Mouse (Mus musculus) layer of hippocampus, postnatal 36 days (tissue): ENCODE data around the gene Hax1. TPM values are rescaled to one million over a fixed set of nuclear protein-coding genes. Genes with fewer than 3 reads are reported as not detected.
A peak's percentile ranks its signal among the peaks of the same experiment; 100 is the strongest.

ENCODE experiments used
- DNase-seq, 2 experiments: peaks; one replicate each; pipeline ENCODE4 v3.0.0; 2022
- microRNA-seq, 2 experiments: library from miRNA; unstranded; fragments of <30 nt; microRNA quantifications; one replicate each; pipeline ENCODE4 v1.2.0; 2021
- total RNA-seq, 2 experiments: library from RNA; stranded (reverse); gene quantifications; 2 replicates each; pipeline ENCODE4 v1.2.3; 2021

Hax1 gene
- total RNA-seq, 2 experiments from 2014 or later: 97.5 to 98.2 TPM

DNA sequence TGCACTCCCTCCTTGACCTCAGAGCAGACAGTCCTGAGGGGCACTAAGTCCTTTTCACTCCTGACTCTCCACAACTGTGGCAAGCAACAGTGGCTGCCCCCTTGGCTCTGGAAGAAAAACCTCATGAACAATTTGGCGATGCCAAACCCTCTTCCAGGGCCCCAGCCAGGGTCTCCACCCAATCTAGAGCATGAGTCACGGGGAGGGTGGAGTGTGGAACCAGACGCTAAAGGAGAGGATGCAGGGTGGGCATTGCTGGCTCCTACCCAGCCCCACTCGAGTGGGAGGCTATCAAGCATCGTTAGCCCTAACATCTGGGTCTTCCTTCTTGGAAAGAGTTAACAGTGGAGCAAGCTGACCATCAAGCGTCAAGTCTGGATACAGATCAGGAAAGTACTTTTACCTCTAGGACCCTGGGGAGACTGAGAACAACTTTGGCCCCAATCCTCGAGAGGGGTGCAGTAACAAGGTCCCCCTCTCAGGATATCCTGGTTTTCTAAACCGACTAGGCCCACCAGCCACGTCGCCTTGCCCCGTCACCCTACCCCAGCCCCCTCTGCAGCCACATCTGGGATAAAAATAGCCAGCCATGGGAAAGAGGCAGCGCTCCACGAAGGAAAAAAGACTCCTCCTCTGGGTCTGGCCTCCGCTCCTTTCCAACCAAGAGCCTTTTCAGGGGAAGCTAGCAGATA is 36.4 kb downstream of the Hax1 start:
- DNase-seq: no peak

DNA sequence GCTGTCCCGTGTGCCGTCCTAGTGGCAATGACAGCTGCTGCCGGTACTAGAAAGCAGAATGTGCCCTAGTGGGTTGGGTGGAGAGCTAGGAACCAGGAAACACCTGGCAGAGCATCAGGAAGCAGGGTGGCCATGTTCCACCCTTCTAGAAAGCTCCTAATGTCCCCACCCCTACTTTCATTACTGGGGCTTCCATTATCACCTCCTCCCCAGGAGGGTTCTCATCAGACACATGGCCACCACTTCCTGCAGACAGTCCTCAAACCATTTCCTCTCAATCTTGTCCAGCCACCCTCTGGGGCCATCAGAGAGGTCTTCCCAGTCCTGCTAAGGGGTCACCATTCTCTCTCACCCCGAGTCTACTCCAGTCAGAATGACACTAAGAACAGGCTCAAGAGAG is 37.1 kb downstream of the Hax1 start:
- no peak for DNase-seq

DNA sequence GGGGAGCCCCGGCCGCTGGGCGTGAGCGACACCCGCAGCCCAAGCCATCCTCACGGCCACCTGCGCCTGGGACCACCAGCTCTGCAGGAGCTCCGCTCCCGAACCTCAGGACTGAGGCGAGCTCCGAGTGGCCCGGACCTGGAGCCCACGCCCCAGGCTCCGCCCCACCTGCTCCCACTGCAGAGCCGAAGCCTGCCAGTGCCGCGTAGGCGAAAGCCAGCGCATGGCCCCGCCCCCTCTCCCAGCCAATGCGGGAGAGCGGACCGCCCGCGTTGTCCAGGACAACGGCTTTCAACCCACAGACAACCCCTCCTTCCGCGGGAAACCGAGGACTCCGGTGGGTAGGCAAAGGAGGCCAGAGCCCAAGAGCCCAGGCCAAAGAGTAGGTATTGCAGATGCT is 38.1 kb downstream of the Hax1 start:
- DNase-seq: peak; percentile 94 to 96

DNA sequence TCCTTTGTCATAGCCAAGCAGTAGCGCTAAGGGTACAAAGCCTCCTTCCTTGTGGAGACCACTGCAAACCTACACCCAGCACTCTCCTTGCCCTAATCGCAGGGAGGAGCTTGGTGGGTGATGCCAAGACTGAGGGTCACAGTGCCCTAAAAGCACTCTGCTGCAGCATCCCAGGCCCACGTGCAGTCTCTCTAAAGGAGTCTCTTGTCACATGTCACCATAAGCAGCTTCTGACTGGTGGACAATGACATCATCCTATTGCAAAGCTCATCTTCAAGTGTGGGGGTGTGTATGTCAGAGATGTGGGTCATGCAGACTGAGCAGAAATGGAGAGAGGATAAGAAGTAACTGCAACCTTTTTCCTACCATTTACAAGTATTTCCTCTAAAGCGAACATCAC is 39.1 kb downstream of the Hax1 start:
- DNase-seq: no peak

DNA sequence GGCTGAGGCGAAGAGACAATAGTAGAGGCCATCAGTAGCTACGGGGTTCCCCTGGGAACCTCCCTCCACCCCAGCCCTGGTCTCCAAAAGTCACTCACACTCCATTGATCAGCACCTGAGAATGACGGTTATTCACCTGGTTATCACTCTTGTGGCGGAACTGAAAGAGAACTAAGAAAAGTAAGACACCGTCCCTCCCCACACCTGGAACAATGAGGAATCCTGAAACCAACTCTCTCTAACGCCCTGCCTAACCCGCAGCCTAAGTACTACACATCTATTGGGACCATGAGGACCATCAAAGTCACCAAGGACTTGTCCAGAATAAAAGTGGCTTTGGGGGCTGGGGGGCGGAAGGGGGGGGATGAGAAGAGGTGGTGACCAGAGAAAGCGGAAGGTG is 40.7 kb downstream of the Hax1 start:
- no peak for DNase-seq

- DNase-seq: no peak
Measured at GRCm38 (mm10) chr3:89956177-89956971, 42.2 kb downstream of the Hax1 start.

- peak; percentile 69 to 71 for DNase-seq
Measured at GRCm38 (mm10) chr3:89953420-89953819, 45.2 kb downstream of the Hax1 start.

DNA sequence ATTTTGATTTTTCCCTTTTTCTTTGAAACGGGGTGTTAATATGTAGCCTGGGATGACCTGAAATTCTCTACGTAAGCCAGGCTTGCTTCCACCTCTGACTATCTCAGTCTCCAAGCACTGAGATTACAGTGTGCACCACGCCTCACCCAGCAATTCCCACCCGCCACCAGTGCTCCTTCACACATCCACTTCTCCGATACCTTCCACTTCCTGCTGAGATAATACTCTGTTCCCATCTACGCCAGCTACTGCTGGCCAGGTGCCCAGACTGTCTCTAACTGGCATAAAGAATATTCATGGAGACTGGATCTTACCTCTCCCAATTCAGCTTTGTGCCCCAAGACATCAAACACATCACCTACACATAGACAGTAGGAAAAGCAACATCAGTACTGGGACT is 49.9 kb downstream of the Hax1 start:
- no peak for DNase-seq

- no peak for DNase-seq
Measured at GRCm38 (mm10) chr3:89948021-89948420, 50.6 kb downstream of the Hax1 start.

Small RNAs within 50 kb of the gene (microRNA-seq; reads per million reads assigned to microRNA genes)
- 0.60 to 0.63 reads per million in 2 experiments for gene Mir7669

Other genes with a start within 250 kb of the Hax1 start
- gene Chrnb2, start 234.1 kb downstream of the Hax1 start, total RNA-seq: 10 to 100 TPM; 29.6 to 30.2 TPM
- gene Ube2q1, start 225.2 kb downstream of the Hax1 start, total RNA-seq: 10 to 100 TPM; 92.1 to 96.4 TPM
- 1 to 10 TPM; 2.4 to 2.9 TPM for gene She, start 167.4 kb downstream of the Hax1 start, total RNA-seq
- 1 to 10 TPM; 6.3 to 7.7 TPM for gene Il6ra, start 85.6 kb downstream of the Hax1 start, total RNA-seq
- 10 to 100 TPM; 82.7 to 86.9 TPM for gene Atp8b2, start 35.3 kb downstream of the Hax1 start, total RNA-seq
- gene 4933434E20Rik, start 52.9 kb upstream of the Hax1 start, total RNA-seq: 10 to 100 TPM; 90.6 to 95.5 TPM
- 100 to 1,000 TPM; 149 to 181 TPM for gene Ubap2l, start 53.8 kb upstream of the Hax1 start, total RNA-seq
- 100 to 1,000 TPM; 181 to 182 TPM for gene Tpm3, start 73.9 kb upstream of the Hax1 start, total RNA-seq
- under 1 TPM; 0.38 to 0.45 TPM for gene Nup210l, start 105.4 kb upstream of the Hax1 start, total RNA-seq
- gene Rps27, start 214.9 kb upstream of the Hax1 start, total RNA-seq: 100 to 1,000 TPM; 928 to 941 TPM
- gene Rab13, start 214.9 kb upstream of the Hax1 start, total RNA-seq: 1 to 10 TPM; 8.9 to 9.8 TPM
- gene Jtb, start 232.8 kb upstream of the Hax1 start, total RNA-seq: 10 to 100 TPM; 46.0 to 47.2 TPM
- gene Creb3l4, start 244.7 kb upstream of the Hax1 start, total RNA-seq: under 1 TPM in 1 of 2 experiments, not detected in 1; 0.40 TPM
- gene Slc39a1, start 249.4 kb upstream of the Hax1 start, total RNA-seq: 10 to 100 TPM; 44.9 to 47.2 TPM